Mouse (Mus musculus) intestine, embryonic 16.5 days (tissue): ENCODE measurements around the gene Rps3. TPM values are rescaled to one million over a fixed set of nuclear protein-coding genes. Genes with fewer than 3 reads are reported as not detected.
A peak's percentile ranks its signal among the peaks of the same experiment; 100 is the strongest.

ENCODE experiments used
- ATAC-seq: fragments of 200-750 bp; cut with Nextera tagmentation; 2 replicates; pipeline ENCODE4 v1.8.0; 2017; ENCODE audit warnings: moderate TSS enrichment, moderate library complexity
- H3K27ac ChIP-seq: fragments of 300-500 bp; sonication (generic); 2 replicates; pipeline ENCODE4 v1.5.1; 2014; ENCODE audit warnings: mild to moderate bottlenecking, low read length
- H3K27me3 ChIP-seq: fragments of 300-500 bp; sonication (generic); replicated peaks from 2 replicates; pipeline ENCODE4 v1.6.1; 2014; ENCODE audit warnings: low read length, control low read depth, mixed read lengths; ENCODE audit not compliant: control insufficient read depth, insufficient read depth
- H3K36me3 ChIP-seq: fragments of 300-500 bp; sonication (generic); 2 replicates; pipeline ENCODE4 v1.6.1; 2014; ENCODE audit warnings: low read length, control low read depth; ENCODE audit not compliant: control insufficient read depth, insufficient read depth
- H3K4me1 ChIP-seq: fragments of 300-500 bp; sonication (generic); 2 replicates; pipeline ENCODE4 v1.6.1; 2014; ENCODE audit warnings: low read length, control low read depth, mixed read lengths; ENCODE audit not compliant: control insufficient read depth, insufficient read depth
- H3K4me2 ChIP-seq: fragments of 300-500 bp; sonication (generic); 2 replicates; pipeline ENCODE4 v1.6.1; 2014; ENCODE audit warnings: low read depth, low read length, control low read depth
- H3K4me3 ChIP-seq: fragments of 300-500 bp; sonication (generic); 2 replicates; pipeline ENCODE4 v1.5.1; 2014; ENCODE audit warnings: mild to moderate bottlenecking, low read length
- H3K9ac ChIP-seq: fragments of 300-500 bp; sonication (generic); 2 replicates; pipeline ENCODE4 v1.6.1; 2014; ENCODE audit warnings: low read depth, low read length
- H3K9me3 ChIP-seq: fragments of 300-500 bp; sonication (generic); 2 replicates; pipeline ENCODE4 v1.6.1; 2016; ENCODE audit warnings: low read length, control low read depth; ENCODE audit not compliant: control insufficient read depth
- WGBS: fragments of 180-500 bp; shearing (Covaris S2); extraction: QIAGEN DNeasy Blood & Tissue Kit; methylation state at CpG from one replicate; pipeline ENCODE4 v1.1.7; 2014; 5-methylcytosine and 5-hydroxymethylcytosine counted together
- polyA plus RNA-seq: library from polyadenylated mRNA; unstranded; fragments of >200 nt; fragmentation: Nextera tagmentation; extraction: Ambion mirVana; gene quantifications from 2 replicates; pipeline ENCODE4 v1.2.1, GENCODE M21; 2015

Rps3 gene
- polyA plus RNA-seq, 1 experiment from 2014 or later: 816 TPM

DNA sequence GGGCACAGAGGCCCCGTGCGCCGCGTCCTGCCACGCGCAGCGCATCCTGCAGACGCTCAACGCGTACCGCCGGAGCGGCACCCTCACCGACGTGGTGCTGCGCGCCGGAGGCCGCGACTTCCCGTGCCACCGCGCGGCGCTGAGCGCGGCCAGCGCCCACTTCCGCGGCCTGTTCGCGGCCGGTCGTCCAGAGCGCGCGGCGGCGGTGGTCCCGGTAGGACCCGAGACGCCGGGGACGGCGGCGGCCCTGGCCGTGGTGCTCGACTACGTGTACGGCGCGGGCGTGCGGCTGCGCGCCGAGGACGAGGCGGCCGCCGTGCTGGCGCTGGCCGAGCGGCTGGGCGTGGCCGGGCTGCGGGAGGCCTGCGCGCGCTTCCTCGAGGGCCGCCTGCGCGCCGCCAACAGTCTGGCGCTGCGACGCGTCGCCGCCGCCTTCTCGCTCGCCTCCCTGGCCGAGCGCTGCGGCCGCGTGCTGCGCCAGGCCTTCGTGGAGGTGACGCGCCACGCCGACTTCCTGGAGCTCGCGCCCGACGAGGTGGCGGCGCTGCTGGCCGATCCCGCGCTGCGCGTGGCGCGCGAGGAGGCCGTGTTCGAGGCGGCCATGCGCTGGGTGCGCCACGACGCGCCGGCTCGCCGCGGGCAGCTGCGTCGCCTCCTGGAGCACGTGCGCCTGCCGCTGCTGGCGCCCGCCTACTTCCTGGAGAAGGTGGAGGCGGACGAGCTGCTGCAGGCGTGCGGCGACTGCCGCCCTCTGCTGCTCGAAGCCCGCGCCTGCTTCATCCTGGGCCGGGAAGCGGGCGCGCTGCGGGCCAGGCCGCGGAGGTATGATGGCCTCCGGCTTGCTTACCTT lies 15.0 kb downstream of the Rps3 start:
- Histone ChIP-seq H3K9me3 (peaks cover 4% of the 10 kb centered on the region; the same call in 1 of the 2 replicates), H3K27me3 (no peaks in the 10 kb centered on the region), H3K27ac (peak overlapping the region; percentile 87), H3K9ac (peak overlapping the region; percentile 83), H3K4me2 (peak overlapping the region; percentile 87), H3K4me1 (peaks cover 11% of the 10 kb centered on the region; the same call in 1 of the 2 replicates), H3K36me3 (peaks cover 10% of the 10 kb centered on the region), H3K4me3 (peak overlapping the region; percentile 58)
- WGBS: under 1% methylated on average over 142 of the region's 145 CpGs
- peak; percentile 85 for ATAC-seq

DNA sequence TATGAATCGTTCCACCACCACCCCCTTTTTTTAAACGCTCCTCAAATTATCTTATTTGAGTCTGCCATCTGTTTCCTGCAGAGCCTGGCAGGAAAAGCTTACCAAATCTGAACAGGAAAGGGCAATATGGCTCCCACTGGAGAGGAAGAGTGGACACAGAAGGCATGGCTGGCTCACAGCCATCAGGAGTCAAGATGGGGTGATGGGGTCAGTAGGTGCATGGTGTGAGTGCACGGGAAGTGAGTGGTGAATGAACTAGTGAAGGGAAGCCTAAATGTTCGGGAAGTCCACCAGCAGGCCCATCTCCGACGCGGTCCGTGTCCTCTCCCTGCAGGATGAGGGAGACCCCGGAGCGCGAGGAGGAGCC lies 15.6 kb downstream of the Rps3 start:
- Histone ChIP-seq H3K9me3 (peaks cover 4% of the 10 kb centered on the region; the same call in 1 of the 2 replicates), H3K9ac (peak overlapping the region; percentile 83), H3K27me3 (no peaks in the 10 kb centered on the region), H3K36me3 (peaks cover 10% of the 10 kb centered on the region; the same call in 1 of the 2 replicates), H3K27ac (peak overlapping the region; percentile 87), H3K4me2 (peak overlapping the region; percentile 87), H3K4me3 (peak overlapping the region; percentile 58), H3K4me1 (peaks cover 11% of the 10 kb centered on the region; the same call in 1 of the 2 replicates)
- peak; percentile 19 for ATAC-seq
- 17% methylated on average over 9 of the region's 11 CpGs for WGBS

DNA sequence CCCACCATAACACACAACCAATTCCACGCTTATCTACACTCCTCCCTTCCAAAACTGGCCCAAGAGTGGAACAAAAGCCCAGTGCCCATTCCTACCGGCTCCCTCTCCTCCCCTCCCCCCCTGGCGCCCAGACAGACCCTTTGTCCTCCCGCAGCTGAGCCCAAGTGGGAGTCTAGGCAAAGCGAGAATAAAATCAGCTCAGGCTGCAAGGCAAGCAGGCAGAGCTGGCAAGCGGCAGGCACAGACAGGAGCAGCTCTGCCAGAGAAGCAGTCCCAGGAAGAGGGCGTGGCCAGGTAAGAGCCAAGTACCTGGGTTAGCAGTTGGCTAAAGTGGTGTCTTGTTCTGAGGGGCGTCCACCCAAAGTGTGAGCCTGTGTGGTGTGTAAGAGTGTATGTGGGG lies 17.7 kb downstream of the Rps3 start, which contains the start of gene Klhl35:
TSS of gene Klhl35 (plus strand) at position 194 of the 400 bp plus-strand sequence.
- Histone ChIP-seq H3K4me3 (no peak within 1 kb of the TSS), H3K4me1 (peaks cover 11% of the 10 kb centered on the region; the same call in 1 of the 2 replicates), H3K27ac (no peak within 1 kb of the TSS), H3K9me3 (peaks cover 4% of the 10 kb centered on the region; the same call in 1 of the 2 replicates), H3K27me3 (no peaks in the 10 kb centered on the region), H3K9ac (peak within 1 kb of the TSS; percentile 30; the same call in 1 of the 2 replicates), H3K4me2 (0 out of 2 replicates have a peak within 1 kb of the TSS, but pooled peaks have one; percentile 10), H3K36me3 (no peaks in the 10 kb centered on the region)
- ATAC-seq: no peak
- WGBS: 31% methylated on average over 8 of the region's 8 CpGs

DNA sequence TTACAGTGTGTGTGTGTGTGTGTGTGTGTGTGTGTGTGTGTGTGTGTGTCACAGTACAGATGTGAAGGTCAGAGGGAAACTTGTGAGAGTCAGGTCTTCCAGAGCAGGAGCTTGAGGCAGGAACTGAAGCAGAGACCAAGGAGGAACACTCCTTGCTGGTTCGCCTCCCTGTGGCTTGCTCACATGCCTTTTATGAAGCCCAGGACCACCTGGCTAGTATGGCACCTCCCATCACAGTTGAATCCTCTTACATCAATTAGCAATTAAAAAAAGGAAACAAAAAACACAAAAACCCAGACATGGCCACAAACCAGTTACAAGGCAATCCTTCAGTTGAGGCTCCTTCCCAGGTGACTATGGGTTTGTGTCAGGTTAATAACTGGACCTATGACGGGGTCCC lies 20.4 kb downstream of the Rps3 start:
- ATAC-seq: no peak
- no peak overlapping the region for H3K27ac ChIP-seq
- peaks cover 4% of the 10 kb centered on the region; the same call in 1 of the 2 replicates for H3K9me3 ChIP-seq
- H3K27me3 ChIP-seq: no peaks in the 10 kb centered on the region
- no peak overlapping the region for H3K9ac ChIP-seq
- no peak overlapping the region for H3K4me2 ChIP-seq
- 85% methylated on average over 2 of the region's 2 CpGs for WGBS
- H3K4me1 ChIP-seq: peaks cover 3% of the 10 kb centered on the region; the same call in 1 of the 2 replicates
- H3K4me3 ChIP-seq: no peak overlapping the region
- no peaks in the 10 kb centered on the region; the same call in 1 of the 2 replicates for H3K36me3 ChIP-seq

DNA sequence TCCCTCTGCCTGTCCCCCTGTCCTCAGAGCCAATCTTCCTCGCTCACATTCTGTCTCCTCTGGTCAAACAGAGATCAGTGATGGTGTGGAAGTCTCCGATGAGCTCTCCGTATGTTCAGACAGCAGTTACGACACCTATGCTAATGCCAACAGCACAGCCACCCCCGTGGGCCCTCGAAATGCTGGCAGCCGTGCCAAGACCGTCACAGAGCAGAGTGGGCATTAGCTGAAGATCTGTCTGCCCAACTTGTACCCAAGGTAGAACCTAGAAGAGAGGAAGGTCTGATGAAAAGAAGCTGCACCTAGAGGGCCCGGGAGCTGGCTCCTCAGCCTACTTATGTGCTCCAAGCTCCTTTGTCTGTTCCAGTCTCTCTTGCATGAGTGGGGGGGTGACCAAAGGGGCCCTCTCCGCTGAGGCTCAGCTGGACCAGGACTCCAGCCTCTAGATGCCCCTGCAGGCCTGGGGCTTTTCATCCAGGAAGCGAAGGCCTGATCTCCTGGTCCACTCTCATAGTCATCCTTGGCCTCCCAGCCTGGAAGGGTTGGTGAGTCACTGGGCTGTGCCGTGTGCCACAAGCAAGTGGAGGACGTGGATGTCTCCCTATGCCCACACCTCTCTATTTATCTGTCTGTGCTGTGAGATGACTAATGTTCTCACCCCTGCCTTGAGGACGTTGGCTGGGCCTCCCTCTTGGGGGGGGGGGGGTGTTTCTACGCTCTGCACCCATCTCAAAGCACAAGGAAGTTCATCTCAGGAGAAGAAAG lies 23.5 kb downstream of the Rps3 start:
- H3K4me1 ChIP-seq: no peaks in the 10 kb centered on the region; the same call in 1 of the 2 replicates
- no peak overlapping the region for H3K9ac ChIP-seq
- ATAC-seq: no peak
- no peaks in the 10 kb centered on the region for H3K27me3 ChIP-seq
- H3K4me3 ChIP-seq: no peak overlapping the region
- peaks cover 4% of the 10 kb centered on the region; the same call in 1 of the 2 replicates for H3K9me3 ChIP-seq
- no peaks in the 10 kb centered on the region; the same call in 1 of the 2 replicates for H3K36me3 ChIP-seq
- 88% methylated on average over 15 of the region's 15 CpGs for WGBS
- H3K27ac ChIP-seq: no peak overlapping the region
- H3K4me2 ChIP-seq: no peak overlapping the region

DNA sequence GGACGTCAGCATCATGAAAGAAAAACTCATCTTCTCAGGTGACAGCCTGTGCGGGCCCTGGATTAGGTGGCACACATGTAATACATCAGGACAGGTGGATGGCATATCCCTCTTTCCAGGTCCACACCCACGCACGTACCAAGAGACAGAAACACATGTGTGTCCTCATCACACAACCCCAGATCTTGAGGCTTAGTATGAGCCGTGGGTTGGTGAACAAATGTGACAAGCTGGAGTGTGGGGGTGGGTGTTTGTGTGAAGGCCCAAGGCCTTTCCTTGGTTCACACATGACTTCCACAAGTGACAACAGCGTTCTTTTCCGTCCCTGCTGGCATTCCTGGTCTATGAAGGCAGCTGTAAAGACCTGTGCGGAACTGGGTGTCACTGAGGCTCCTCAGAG lies 24.7 kb downstream of the Rps3 start:
- Histone ChIP-seq H3K4me1 (no peaks in the 10 kb centered on the region; the same call in 1 of the 2 replicates), H3K9me3 (peaks cover 3% of the 10 kb centered on the region; the same call in 1 of the 2 replicates), H3K4me2 (no peak overlapping the region), H3K36me3 (no peaks in the 10 kb centered on the region; the same call in 1 of the 2 replicates), H3K9ac (no peak overlapping the region), H3K4me3 (no peak overlapping the region), H3K27ac (no peak overlapping the region), H3K27me3 (no peaks in the 10 kb centered on the region)
- 87% methylated on average over 8 of the region's 8 CpGs for WGBS
- ATAC-seq: no peak

DNA sequence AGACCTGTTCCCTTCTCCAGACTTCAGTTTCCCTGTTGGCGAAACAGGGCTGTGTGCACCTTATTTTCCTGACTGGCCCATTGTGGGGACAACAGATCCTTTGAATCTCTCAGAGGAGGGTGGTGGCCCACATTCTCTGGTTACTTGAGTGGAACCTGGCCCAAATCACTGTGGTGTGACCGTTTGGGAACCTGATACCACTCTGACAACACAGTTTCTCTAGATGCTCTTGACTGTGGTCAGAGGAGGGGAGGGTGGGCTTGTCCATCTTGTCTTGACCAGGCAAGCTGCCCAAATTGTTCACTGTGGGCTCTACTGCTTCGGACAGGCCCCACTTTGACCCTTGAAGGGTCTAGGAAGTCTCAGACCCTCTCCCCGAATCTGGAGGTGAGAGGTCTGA lies 29.5 kb downstream of the Rps3 start:
- 84% methylated on average over 4 of the region's 4 CpGs for WGBS
- H3K4me2 ChIP-seq: no peak overlapping the region
- H3K27ac ChIP-seq: no peak overlapping the region
- no peaks in the 10 kb centered on the region; the same call in 1 of the 2 replicates for H3K4me1 ChIP-seq
- no peaks in the 10 kb centered on the region for H3K9me3 ChIP-seq
- no peak for ATAC-seq
- no peaks in the 10 kb centered on the region for H3K27me3 ChIP-seq
- no peaks in the 10 kb centered on the region for H3K36me3 ChIP-seq
- H3K9ac ChIP-seq: no peak overlapping the region
- no peak overlapping the region for H3K4me3 ChIP-seq

DNA sequence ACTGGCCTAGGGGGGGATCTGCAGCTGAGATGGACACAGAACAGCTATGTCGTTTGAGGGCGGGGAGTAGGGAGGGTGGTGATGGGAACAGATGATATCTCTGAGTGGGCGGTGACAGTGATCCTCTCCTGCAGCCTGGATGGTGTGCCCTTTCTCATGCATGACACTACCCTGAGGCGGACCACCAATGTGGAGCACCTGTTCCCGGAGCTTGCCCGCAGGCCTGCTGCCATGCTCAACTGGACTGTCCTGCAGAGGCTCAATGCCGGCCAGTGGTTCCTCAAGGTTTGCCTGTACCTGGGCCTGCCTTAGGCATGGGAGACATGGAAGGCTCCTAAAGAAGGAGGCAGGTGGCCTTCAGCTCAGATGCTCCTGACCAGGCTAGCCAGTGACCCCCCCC lies 30.7 kb downstream of the Rps3 start:
- 87% methylated on average over 7 of the region's 7 CpGs for WGBS
- no peaks in the 10 kb centered on the region for H3K9me3 ChIP-seq
- no peak overlapping the region for H3K4me3 ChIP-seq
- ATAC-seq: no peak
- H3K27ac ChIP-seq: no peak overlapping the region
- no peaks in the 10 kb centered on the region for H3K36me3 ChIP-seq
- no peak overlapping the region for H3K9ac ChIP-seq
- no peaks in the 10 kb centered on the region for H3K27me3 ChIP-seq
- no peaks in the 10 kb centered on the region; the same call in 1 of the 2 replicates for H3K4me1 ChIP-seq
- no peak overlapping the region for H3K4me2 ChIP-seq

DNA sequence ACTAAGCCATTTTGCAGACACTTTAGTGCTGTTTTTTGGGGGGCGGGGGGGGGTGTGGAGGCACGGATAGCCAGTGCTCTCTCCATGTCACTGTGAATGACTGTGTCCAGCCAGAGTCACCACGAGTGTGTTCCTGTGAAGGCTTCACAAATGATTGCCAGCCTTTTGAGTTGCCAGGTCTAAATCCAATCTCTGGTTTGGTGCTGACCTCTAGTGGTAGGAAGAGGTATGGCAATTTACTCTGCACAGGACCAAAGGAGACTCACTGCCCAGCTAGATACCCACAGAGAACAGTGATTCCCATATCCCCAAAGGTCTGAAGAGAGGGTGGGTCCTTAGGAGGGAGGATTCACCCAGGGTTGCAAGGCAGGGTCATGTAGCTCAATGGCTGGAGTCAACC lies 32.8 kb downstream of the Rps3 start:
- no peak overlapping the region for H3K4me3 ChIP-seq
- peak; percentile 58 for ATAC-seq
- H3K9ac ChIP-seq: no peak overlapping the region
- H3K36me3 ChIP-seq: no peaks in the 10 kb centered on the region
- 1% methylated on average over 3 of the region's 3 CpGs for WGBS
- no peaks in the 10 kb centered on the region for H3K4me1 ChIP-seq
- no peak overlapping the region for H3K4me2 ChIP-seq
- H3K9me3 ChIP-seq: no peaks in the 10 kb centered on the region
- H3K27me3 ChIP-seq: no peaks in the 10 kb centered on the region
- no peak overlapping the region for H3K27ac ChIP-seq
